Mouse (Mus musculus) liver, embryonic 16.5 days (tissue): ENCODE data around the gene Odf3. TPM values are rescaled to one million over a fixed set of nuclear protein-coding genes. Genes with fewer than 3 reads are reported as not detected.

Source experiments
- ATAC-seq: fragments of 200-750 bp; cut with Nextera tagmentation; 2 replicates; pipeline ENCODE4 v1.8.0; 2017; ENCODE audit warnings: low read depth, mild to moderate bottlenecking, moderate number of reproducible peaks, moderate library complexity
- H3K27ac ChIP-seq: fragments of 300-500 bp; sonication (generic); 2 replicates; pipeline ENCODE4 v1.5.1; 2014; ENCODE audit warnings: mild to moderate bottlenecking, low read length
- H3K27me3 ChIP-seq: fragments of 300-500 bp; sonication (generic); 2 replicates; pipeline ENCODE4 v1.6.1; 2014; ENCODE audit warnings: low read depth, low read length, mixed read lengths; ENCODE audit not compliant: control insufficient read depth, insufficient read depth
- H3K36me3 ChIP-seq: fragments of 300-500 bp; sonication (generic); 2 replicates; pipeline ENCODE4 v1.6.1; 2014; ENCODE audit warnings: mild to moderate bottlenecking; ENCODE audit not compliant: control insufficient read depth, insufficient read depth
- H3K4me1 ChIP-seq: fragments of 300-500 bp; sonication (generic); 2 replicates; pipeline ENCODE4 v1.6.1; 2014; ENCODE audit warnings: low read depth, low read length, mixed read lengths; ENCODE audit not compliant: control insufficient read depth
- H3K4me2 ChIP-seq: fragments of 300-500 bp; sonication (generic); 2 replicates; pipeline ENCODE4 v1.6.1; 2014; ENCODE audit warnings: low read depth, low read length, mixed read lengths
- H3K4me3 ChIP-seq: fragments of 300-500 bp; sonication (generic); 2 replicates; pipeline ENCODE4 v1.5.1; 2014; ENCODE audit warnings: low read depth, mild to moderate bottlenecking, low read length
- H3K9ac ChIP-seq: fragments of 300-500 bp; sonication (generic); 2 replicates; pipeline ENCODE4 v1.6.1; 2014; ENCODE audit warnings: low read depth, low read length
- H3K9me3 ChIP-seq: fragments of 300-500 bp; sonication (generic); replicated peaks from 2 replicates; pipeline ENCODE4 v1.6.1; 2016; ENCODE audit warnings: low read length; ENCODE audit not compliant: control insufficient read depth
- WGBS: fragments of 180-500 bp; shearing (Covaris S2); extraction: QIAGEN DNeasy Blood & Tissue Kit; methylation state at CpG from one replicate; pipeline ENCODE4 v1.1.7; 2014; ENCODE audit not compliant: insufficient replicate concordance; 5-methylcytosine and 5-hydroxymethylcytosine counted together
- polyA plus RNA-seq: library from polyadenylated mRNA; unstranded; fragments of >200 nt; fragmentation: Nextera tagmentation; extraction: Ambion mirVana; gene quantifications from 2 replicates; pipeline ENCODE4 v1.2.1, GENCODE M21; 2015

The Odf3 gene
- polyA plus RNA-seq, 1 experiment from 2014 or later = not detected

DNA sequence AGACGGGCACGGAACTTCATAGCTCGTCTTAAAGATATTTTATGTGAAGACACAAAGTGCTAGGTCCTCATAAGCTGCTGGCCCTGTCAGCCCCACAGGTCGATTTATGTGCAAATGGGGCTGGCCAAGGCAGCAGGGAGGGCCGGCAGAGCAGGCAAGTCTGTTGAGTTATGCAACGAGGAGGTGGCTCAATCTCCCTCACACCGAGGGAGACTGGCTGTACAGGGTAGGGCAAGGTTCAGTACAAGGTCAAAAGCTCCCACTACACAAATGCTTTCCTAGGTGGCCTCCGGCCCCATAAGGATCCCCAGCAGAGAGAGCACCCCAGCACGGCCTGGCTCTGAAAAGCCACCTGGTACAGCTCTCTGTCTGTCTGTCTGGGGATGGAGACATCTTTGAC is 5.8 kb downstream of the Odf3 start:
- H3K27ac ChIP-seq = peak overlapping the region; percentile 68
- H3K4me1 ChIP-seq = peaks cover 26% of the 10 kb centered on the region
- ATAC-seq = no peak
- H3K9me3 ChIP-seq = no peaks in the 10 kb centered on the region
- 63% methylated on average over 9 of the region's 9 CpGs for WGBS
- H3K36me3 ChIP-seq = peaks cover 11% of the 10 kb centered on the region; the same call in 1 of the 2 replicates
- no peak overlapping the region for H3K4me3 ChIP-seq
- no peak overlapping the region for H3K9ac ChIP-seq
- no peaks in the 10 kb centered on the region for H3K27me3 ChIP-seq
- no peak overlapping the region for H3K4me2 ChIP-seq

DNA sequence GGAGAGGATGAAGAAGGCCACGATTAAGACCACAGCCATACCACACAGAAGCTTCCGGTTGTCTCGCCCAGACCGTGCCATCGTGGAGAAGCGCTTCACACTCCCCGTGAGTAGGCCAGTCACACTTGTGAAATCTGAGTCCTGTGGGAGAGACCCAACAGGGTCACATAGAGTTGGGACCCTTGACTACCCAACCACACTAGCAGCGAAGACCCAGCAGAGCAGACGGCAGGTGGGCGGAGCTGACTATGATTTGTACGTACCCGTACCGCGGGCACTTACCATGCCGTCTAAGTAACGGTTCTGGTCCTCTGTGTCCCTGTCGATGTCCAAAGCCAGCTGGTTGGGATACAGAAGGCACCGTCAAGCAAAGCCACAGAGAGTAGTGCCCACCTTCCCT is 6.9 kb downstream of the Odf3 start:
- no peak overlapping the region for H3K27ac ChIP-seq
- H3K4me1 ChIP-seq = peaks cover 32% of the 10 kb centered on the region
- WGBS = 88% methylated on average over 18 of the region's 18 CpGs

GRCm38 (mm10) chr7:140855181-140855580 is 7.6 kb downstream of the Odf3 start:
- peak overlapping the region; percentile 98 for H3K4me2 ChIP-seq
- H3K27me3 ChIP-seq = no peaks in the 10 kb centered on the region
- peaks cover 32% of the 10 kb centered on the region for H3K4me1 ChIP-seq
- H3K4me3 ChIP-seq = peak overlapping the region; percentile 88
- H3K9me3 ChIP-seq = no peaks in the 10 kb centered on the region
- H3K27ac ChIP-seq = peak overlapping the region; percentile 99; the same call in 1 of the 2 replicates
- 53% methylated on average over 9 of the region's 9 CpGs for WGBS
- H3K9ac ChIP-seq = peak overlapping the region; percentile 94
- H3K36me3 ChIP-seq = peaks cover 17% of the 10 kb centered on the region; the same call in 1 of the 2 replicates
- no peak for ATAC-seq

More for the DNA sequence above, 6.9 kb downstream of the Odf3 start:
- ATAC-seq = no peak
- peaks cover 14% of the 10 kb centered on the region; the same call in 1 of the 2 replicates for H3K36me3 ChIP-seq
- no peaks in the 10 kb centered on the region for H3K9me3 ChIP-seq
- H3K27me3 ChIP-seq = no peaks in the 10 kb centered on the region
- no peak overlapping the region for H3K4me3 ChIP-seq
- no peak overlapping the region for H3K9ac ChIP-seq
- no peak overlapping the region for H3K4me2 ChIP-seq

- Histone ChIP-seq H3K4me2 (peak within 1 kb of the TSS; percentile 98), H3K27ac (peak within 1 kb of the TSS; percentile 99), H3K4me3 (peak within 1 kb of the TSS; percentile 88), H3K9ac (peak within 1 kb of the TSS; percentile 94), H3K36me3 (peaks cover 22% of the 10 kb centered on the region), H3K9me3 (no peaks in the 10 kb centered on the region), H3K4me1 (peaks cover 32% of the 10 kb centered on the region), H3K27me3 (no peaks in the 10 kb centered on the region)
- peak; percentile 80 for ATAC-seq
- WGBS = under 1% methylated on average over 51 of the region's 51 CpGs
Measured at GRCm38 (mm10) chr7:140855860-140856784, 8.5 kb downstream of the Odf3 start, which contains the start of gene Gm45785. Gene Gm45785, minus strand, starts transcription at chr7:140856331.

- ATAC-seq = peak; percentile 83
- H3K4me2 ChIP-seq = peak within 1 kb of the TSS; percentile 98
- peaks cover 32% of the 10 kb centered on the region for H3K4me1 ChIP-seq
- peak within 1 kb of the TSS; percentile 99 for H3K27ac ChIP-seq
- WGBS = under 1% methylated on average over 49 of the region's 50 CpGs
- peak within 1 kb of the TSS; percentile 88 for H3K4me3 ChIP-seq
- peak within 1 kb of the TSS; percentile 94 for H3K9ac ChIP-seq
- H3K27me3 ChIP-seq = no peaks in the 10 kb centered on the region
- peaks cover 31% of the 10 kb centered on the region for H3K36me3 ChIP-seq
- no peaks in the 10 kb centered on the region for H3K9me3 ChIP-seq
Measured at GRCm38 (mm10) chr7:140856785-140857549, 9.4 kb downstream of the Odf3 start, which contains the start of gene Ric8a. Gene Ric8a, plus strand, starts transcription at chr7:140856957.

GRCm38 (mm10) chr7:140857550-140858505 is 10.2 kb downstream of the Odf3 start, which contains the start of gene Bet1l:
Gene Bet1l, minus strand, starts transcription at chr7:140857577.
- Histone ChIP-seq H3K27ac (peak within 1 kb of the TSS; percentile 99), H3K4me1 (peaks cover 31% of the 10 kb centered on the region), H3K36me3 (peaks cover 33% of the 10 kb centered on the region), H3K4me3 (peak within 1 kb of the TSS; percentile 88), H3K9me3 (no peaks in the 10 kb centered on the region), H3K4me2 (peak within 1 kb of the TSS; percentile 98), H3K9ac (peak within 1 kb of the TSS; percentile 94), H3K27me3 (no peaks in the 10 kb centered on the region)
- peak; percentile 3; the same call in 1 of the 2 replicates for ATAC-seq
- WGBS = 25% methylated on average over 40 of the region's 40 CpGs

DNA sequence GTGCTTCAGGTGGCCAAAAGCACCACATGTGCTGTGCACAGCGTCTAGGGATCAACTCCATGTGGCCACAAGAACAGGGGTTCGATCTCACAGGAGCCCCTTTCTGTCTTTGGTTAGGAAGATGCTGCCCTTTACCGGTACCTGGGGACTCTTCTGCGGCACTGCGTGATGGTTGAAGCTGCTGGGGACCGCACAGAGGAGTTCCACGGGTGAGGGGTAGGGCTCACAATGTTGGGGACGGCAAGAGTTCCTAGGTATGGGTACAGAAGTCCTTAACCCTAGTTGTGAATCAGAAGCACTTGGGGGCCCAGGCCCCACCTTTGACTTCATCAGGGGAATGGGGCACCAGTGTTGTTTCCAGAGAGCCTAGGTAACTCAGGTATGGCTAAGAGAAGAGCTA is 11.1 kb downstream of the Odf3 start:
- H3K27me3 ChIP-seq = no peaks in the 10 kb centered on the region
- H3K4me1 ChIP-seq = peaks cover 23% of the 10 kb centered on the region
- H3K9ac ChIP-seq = peak overlapping the region; percentile 94
- no peak overlapping the region for H3K27ac ChIP-seq
- WGBS = 88% methylated on average over 8 of the region's 8 CpGs
- peak overlapping the region; percentile 98 for H3K4me2 ChIP-seq
- ATAC-seq = no peak
- H3K9me3 ChIP-seq = no peaks in the 10 kb centered on the region
- H3K36me3 ChIP-seq = peaks cover 37% of the 10 kb centered on the region
- no peak overlapping the region; the same call in 1 of the 2 replicates for H3K4me3 ChIP-seq

DNA sequence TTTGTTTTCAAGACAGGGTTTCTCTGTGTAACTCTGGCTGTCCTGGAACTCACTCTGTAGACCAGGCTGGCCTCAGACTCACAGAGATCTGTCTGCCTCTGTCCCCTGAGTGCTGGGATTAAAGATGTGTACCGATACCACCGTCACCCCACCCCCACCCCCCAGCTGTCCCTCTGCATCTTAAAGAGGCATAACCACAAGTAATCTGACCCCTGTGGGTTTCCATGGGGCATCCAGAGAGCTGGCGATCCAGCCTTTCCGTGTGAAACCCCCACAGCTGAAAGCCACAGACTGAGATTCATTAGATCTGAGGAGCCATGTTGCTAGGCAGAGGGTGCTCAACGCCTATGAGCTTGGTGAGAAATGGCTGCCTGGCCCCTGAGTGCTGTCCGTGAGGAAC is 12.4 kb downstream of the Odf3 start:
- H3K27me3 ChIP-seq = no peaks in the 10 kb centered on the region
- H3K9me3 ChIP-seq = no peaks in the 10 kb centered on the region
- peaks cover 20% of the 10 kb centered on the region for H3K4me1 ChIP-seq
- ATAC-seq = no peak
- WGBS = 72% methylated on average over 6 of the region's 6 CpGs
- H3K9ac ChIP-seq = no peak overlapping the region
- peaks cover 46% of the 10 kb centered on the region for H3K36me3 ChIP-seq
- no peak overlapping the region for H3K4me2 ChIP-seq
- no peak overlapping the region for H3K27ac ChIP-seq
- no peak overlapping the region for H3K4me3 ChIP-seq
